Mouse (Mus musculus) B cell, adult 2 months (primary cell): ENCODE data around the gene Rarg.
A peak's percentile ranks its signal among the peaks of the same experiment; 100 is the strongest.

ENCODE experiments used
- DNase-seq, 2 experiments: peaks; one replicate each; pipeline ENCODE4 v3.0.0; 2022

Gene Rarg

DNA sequence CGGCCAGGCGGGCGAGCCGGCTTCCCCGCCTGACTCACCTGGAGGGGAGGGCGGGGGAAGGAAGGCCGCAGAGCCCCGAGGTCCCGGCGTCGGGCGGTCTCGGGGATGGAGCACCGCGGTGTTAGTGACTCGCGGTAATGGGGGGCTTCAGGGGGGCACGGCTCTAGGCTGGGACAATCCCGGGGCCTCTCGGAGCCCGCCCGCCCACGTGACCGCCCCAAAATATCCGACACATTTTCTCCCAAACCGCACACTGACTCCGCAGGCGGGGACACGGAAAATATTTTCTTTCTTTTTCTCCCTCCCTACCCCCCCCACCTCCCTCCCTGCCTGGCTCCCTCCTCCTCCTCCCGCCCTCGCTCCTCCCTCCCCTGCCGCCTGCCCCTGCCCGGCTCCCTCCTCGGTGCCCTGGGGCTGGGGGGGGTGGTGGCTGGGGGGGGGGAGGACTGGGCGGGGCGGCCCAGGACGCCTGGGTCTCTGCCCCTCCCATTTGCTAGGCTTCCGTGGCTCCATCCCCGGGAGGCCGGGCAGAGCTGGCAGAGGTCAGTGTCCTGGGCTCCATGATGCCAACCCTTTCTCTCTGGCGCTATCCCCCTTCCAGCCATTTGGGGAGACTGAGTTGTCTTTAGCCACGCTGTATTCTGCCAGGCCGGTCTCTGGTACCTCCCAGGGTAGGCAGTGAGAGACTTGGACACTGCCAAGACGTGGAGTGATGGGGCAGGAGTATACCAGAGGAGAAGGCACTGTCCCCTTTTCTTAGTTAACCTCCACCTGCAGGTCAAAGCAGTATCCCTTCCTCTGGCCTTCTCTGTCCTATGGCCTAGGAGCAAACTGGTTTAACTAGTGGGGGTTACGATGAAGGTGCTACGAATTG is at the start of gene Rarg:
TSS of gene Rarg (minus strand) at position 316 of the 874 bp plus-strand sequence.
- DNase-seq: no peak

DNA sequence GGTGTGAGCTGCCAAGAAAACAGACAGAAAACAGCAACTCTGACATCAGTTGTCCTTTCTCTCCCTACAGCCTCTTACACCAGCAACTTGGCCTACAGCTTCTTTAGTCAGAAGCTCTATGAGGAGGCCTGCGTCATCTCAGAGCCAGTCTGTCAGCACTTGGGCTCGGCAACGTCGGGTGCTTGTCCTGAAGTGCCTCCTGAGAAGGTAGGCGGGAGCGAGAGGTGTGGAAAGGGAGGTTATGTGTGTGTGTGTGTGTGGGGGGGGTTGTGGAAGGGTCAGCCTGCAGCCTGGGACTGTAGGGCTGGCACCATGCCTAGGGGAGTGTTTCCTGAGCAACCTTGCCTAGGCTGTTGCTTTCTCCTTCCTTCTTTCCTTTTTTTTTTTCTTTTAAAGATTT is 45.2 kb upstream of the Rarg start:
- DNase-seq: no peak

DNA sequence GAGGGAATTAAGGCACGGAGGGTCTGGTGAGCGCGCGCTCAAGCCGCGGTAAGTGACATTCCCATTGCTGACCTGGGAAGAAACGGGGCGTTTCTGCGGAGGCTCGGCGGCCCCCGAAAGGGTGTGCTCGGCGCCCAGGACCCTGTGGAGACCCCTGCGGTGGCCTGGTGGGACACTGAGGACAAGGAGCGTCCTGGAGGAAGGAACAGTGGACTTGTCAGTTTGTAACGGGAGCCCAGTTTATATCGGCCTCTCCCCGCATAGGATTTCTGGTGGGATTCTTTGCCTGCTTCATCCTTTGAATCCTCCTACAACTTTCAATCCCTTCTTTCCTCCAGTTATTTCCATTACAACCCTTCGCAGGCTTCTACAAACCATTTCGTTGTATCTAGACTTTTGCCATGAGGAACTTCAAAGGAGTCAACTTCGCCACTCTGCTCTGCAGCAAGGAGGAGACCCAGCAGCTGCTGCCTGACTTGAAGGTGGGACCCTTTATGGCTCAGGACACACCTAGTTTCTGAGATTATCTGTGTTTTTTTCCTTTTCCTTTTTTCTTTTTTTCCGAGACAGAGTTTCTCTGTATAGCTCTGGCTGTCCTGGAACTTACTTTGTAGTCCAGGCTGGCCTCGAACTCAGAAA is 39.2 kb upstream of the Rarg start:
- DNase-seq: no peak

DNA sequence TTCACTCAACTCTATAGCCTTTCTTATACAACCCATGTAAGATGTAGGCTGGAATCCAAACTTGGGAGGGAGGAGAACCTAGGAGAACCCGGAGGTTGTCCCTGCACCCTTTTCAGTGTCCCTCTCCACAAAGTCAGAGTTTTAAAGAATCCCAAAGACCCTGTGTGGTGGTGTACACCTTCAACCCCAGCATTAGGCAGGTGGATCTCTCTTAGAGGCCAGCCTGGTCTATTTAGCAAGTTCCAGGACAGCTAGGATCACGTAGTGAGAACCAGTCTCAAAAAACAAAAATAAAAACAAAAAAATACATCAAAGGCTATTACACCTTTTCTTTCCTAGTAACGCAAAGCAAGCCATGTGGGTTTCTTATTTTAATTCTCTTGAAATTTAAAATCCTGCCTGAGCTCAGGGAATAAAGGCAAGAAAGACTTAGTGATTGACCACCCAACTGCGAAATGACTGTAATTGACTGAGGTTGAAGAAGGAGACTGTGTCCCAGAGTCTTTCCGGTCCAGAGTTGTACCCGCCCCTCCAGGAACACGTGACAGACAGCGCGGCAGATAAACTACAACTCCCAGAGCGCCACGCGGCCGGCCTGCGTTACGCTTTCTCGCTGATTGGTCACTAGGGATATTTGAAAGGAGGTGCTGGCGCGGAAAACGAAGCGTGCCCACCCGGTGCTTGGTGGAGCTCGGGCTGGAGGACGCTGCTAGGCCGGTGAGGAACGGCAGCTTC is 38.5 kb upstream of the Rarg start, which contains the start of gene Espl1:
TSS of gene Espl1 (plus strand) at position 634 of the 735 bp plus-strand sequence.
- peak; percentile 96 to 97 for DNase-seq

DNA sequence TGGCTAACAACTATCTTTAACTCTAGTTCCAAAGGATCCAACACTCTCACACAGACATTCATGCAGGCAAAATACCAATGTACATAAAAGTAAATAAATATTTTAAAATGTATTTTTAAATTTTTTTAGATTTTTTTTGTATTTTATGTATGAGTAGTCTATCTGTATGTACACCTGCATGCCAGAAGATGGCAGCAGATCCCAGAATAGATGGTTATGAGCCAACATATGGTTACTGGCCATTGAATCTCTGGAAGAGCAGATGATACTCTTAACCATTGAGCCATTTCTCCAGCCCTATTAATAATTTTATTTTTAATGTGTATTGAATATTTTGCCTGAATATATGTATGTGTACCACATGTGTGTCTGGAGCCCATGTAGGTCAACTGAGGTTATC is 30.1 kb upstream of the Rarg start:
- DNase-seq: peak; percentile 59 to 61

DNA sequence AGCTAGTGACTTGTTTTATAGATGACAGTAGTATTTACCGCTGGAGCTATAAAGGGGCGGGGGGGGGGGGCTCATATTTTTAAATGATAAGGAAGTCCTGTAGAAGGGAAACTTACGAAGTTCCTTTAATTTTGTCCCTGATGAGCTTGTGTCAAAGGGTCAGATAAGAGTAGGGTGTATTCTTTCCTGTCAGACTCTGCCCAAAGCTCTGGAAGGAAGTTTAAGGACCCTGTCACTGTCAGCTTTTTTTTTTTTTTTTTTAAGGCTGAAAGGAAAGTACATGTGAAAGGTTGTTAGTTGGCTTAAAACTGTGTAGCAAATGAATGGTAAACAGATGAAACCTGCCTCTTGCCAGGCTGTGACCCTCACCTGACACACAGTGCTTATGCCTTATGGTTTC is 26.3 kb upstream of the Rarg start:
- DNase-seq: no peak

DNA sequence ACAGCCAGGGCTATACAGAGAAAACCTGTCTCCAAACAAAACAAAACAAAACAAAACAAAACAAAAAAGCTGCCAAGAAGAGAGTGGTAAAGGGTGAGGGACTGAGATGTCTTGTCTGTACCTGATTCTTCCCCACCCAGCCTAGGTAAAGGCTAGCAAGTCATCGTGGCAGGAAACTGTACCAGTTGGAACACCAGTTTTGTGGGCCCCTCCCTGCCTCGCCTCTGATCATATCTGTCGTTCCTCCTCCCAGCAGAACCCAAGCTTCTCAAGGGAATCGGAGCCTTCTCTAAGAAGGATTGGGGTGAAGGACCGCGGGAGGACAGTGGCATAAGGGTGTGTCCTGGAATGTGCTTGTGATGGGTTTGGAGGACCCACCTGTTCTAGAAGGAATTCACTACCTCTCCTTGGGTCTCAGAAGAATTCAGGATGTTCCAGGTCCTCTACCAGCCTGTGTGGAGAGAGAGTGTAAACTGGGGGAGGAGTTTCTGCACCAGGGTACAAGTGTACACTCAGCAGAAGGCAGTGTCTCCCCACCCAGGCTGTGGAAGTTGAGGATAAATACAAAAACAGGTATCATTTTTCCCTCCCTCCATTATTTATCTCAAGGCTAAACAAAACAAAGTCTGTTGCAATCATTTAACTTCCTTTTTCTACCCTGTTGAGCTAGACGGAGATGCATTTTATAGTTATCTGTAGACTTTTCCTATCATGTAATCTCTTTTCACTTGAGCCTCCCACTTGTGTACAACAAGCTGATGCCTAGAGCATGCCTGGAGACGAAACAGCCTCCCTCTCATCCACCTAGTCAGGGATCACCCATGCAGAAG is 25.4 kb upstream of the Rarg start:
- DNase-seq: no peak

DNA sequence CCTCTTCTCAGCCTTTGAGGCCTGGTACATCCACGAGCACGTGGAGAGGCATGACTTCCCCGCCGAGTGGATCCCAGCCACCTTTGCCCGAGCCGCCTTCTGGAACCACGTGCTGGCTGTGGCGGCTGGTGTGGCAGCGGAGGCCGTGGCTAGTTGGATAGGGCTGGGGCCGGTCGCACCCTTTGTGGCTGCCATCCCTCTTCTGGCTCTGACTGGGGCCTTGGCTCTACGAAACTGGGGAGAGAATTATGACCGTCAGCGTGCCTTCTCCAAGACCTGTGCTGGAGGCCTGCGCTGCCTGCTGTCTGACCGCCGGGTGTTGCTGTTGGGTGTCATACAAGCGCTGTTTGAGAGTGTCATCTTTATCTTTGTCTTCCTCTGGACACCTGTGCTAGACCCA is 23.3 kb upstream of the Rarg start:
- no peak for DNase-seq

DNA sequence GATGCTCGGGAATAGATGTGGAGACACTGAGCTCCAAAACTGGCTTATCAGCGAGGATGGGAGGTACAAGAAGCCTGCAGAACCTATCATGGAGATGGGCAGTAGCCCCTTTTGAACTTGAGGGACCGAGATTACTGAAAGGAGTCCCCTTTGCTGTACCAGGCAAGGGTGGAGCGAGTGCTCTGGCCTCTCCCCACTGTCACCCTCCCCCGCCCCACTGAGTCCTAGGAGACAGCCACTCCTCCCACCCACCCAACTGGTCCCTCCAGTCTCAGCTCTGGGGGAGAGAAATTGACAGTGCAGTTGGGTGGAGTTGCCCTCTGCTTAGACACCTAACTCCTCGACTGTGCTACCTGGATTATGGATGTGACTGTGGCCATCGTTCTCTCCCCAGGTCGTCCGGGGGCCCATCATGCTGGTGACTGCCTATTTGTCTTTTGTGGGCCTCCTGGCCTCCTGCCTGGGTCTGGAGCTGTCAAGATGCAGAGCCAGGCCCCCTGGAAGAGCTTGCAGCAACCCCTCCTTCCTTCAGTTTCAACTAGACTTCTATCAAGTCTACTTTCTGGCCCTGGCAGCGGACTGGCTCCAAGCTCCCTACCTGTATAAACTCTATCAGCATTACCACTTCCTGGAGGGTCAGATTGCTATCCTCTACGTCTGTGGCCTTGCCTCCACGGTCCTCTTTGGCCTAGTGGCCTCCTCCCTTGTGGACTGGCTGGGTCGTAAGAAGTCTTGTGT is 22.6 kb upstream of the Rarg start:
- DNase-seq: no peak

DNA sequence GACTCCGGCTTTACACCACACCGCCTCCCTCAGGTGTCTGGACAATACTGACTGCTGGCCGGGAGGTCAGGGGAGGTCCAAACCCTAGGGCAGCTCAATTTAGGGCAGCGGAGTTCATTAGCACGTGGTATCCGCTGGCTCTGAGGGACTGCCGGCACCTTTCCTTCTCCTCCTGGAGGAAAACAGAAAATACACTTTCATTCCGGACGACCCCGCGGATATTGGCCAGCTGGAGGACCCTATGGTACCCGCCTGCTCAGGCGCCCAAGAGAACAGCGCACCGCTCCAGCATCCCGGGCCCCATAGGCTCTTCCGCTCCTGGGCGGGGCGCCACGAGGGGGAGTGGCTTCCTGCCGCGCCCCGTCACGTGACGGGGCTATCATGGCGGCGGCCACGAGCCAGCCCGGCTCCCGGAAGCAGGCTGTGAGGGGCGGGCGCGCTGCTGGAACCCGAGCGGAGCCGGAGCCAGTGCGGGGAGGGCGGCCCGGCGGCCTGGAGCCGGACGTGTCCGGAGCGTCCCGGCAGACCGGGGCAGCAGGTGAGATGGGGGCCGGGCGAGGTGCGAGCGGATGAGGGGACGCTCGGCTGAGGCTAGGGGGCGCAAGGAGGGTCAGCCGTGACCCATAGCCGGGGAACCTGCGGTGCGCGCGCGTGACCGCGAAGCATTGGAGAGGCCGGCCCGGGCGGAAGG is 21.9 kb upstream of the Rarg start, which contains the start of gene Mfsd5:
TSS of gene Mfsd5 (plus strand) at position 363 of the 691 bp plus-strand sequence.
- peak; percentile 85 to 89 for DNase-seq

DNA sequence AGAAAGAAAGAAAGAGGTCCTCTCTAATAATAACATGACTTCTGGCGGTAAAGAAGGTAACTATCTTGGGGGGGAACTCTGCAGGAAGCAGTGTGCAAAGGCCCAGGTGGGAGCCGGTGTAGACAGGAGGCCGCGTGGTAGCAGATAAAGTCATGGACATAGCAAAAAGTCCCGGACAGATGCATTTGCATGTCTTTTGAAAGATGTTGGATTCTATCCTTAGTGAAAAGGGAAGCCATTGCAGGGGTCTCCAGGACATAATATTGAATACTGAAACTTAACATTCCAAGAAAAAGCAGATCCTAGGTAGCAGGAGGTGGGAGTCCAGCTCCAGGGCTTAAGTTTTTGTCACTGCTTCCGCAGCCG is 21.4 kb upstream of the Rarg start:
- no peak for DNase-seq

DNA sequence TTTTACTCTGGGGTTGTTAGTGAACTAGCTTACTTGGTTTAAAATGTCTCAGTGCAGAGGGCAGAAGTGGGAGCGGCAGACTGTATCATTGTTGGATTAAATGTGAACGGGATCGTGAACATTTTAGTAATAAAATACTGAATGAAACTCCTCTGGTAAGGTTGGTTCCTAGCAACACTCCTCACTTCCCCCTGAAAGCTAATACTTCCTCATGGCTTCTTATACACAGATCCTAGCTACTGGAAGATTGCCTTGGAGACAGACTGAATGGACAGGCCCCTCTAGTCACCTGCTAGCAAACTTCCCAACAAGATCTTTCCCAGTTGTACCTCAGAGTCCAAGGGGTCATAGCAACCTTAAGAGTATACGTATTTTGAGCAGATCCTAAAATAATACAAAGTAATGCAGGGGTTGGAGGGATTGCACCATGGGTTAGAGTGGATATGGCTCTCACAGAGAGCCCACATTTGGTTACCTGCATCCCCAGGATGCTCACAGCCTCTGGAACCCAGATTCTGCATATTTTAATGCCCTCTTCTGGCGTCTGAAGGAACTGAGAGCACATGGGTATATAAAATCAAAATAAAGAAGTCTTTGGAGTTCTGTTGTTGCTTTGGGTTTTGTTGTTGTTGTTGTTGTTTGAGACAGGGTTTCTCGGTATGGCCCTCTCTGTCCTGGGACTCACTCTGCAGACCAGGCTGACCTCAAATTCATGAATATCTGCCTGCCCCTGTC is 16.8 kb upstream of the Rarg start:
- DNase-seq: no peak

DNA sequence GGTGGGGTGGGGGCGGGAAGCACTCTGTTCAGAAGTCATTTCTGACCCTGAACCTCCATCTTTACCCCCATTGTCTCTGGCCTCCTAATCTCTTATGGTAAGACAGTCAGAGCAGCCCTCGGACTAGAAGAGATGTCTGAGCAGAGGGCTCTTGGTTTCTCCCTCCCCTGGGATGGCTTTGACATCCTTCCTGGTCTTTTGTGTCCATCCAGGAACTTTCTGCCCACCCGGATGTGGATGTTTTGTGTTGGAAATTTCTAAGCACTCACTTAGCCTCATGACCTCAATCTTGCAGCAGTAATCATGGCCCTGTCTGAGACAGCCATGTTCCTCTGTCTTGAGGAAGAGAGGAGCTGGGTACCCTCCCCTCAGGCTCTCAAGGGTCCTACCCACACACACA is 14.1 kb upstream of the Rarg start:
- no peak for DNase-seq

DNA sequence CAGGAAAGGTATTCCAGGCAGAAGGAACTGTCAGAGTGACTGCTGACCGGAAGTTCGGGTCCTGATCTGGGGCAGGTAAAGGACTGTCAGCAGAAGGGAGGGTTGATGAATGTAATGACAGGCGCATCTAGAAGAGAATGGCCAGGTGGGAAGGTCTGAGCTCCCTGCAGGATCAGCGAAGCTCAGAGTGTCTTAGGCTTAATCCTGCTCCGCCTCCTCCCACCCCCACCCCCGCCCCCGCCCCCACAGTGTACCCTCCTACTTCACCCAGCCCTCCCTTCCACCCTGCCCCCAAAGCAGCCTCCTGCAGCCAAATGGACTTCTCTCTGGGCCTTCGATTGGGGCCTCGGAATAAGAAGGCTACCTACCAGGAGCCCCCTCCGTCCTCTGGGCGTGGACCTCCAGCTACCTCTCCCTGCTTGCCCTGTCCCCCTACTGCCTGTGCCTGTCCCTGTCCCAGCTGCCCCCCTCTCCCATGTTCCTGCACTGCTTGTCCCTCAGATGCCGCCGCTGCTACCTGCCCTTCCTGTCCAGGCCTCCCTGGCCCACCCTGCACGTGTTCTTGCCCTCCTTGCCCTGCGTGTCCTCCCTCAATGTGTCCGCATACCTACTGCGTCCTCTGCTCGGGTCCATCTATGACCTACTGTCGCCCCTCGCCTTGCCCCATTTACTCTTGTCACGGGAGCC is 13.1 kb upstream of the Rarg start, which contains the start of gene Gm9918:
TSS of gene Gm9918 (plus strand) at position 290 of the 687 bp plus-strand sequence.
- DNase-seq: no peak

DNA sequence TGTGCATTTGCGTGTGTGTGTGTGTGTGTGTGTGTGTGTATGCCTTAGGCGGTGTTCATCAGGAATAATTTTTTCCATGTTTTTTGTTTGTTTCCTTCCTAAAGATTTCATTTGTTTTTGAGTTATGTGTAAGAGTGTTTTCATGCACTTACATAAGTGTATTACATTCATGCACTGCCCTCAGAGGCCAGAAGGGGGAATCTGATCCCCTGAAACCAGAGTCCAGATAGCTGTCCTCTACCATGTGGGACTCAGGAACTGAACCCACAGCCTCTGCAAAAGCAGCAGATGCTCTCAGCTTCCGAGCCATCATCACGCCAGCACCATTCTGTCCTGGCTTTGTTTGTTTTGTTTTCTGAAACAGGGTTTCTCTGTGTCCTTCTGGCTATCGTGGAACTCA is 8.2 kb upstream of the Rarg start:
- DNase-seq: no peak

DNA sequence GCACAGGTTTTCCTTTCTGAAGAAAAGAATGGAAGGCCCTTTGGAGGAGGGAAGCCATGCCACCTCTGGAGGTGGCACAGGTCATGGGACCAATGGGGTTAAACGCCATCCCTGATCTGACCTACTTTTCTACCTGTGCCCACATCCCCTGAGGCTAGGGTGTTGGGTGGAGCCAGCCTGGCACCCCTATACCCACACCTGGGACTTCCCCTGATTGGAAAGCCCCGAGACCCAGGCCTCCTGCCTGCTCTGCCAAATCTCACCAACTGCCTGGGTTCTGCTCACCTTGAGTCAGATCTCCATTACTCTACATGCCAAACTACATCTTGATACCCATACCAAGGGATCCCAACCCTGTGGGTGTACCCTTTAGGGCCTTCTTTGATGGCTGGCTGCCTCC is 5.7 kb upstream of the Rarg start:
- no peak for DNase-seq

DNA sequence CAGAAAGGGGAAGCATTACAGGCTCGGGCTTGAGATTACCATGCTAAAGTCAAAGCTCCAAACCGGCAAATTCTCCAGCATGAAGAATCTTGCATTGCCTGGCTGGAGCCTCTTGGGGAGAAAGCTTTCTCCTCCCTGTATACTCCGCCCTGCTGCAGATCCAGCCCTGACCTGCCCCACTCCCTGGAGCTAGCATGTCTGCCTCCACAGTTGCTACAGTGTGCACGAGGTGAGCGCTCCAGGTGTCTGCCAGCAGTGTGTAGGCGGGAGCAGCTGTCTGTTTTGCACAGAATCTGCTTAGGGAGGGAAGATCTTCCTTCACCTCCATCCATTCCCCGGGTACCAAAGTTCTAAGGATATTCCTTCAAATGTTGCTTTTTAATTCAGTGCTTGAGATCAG is 5.3 kb upstream of the Rarg start:
- DNase-seq: no peak

DNA sequence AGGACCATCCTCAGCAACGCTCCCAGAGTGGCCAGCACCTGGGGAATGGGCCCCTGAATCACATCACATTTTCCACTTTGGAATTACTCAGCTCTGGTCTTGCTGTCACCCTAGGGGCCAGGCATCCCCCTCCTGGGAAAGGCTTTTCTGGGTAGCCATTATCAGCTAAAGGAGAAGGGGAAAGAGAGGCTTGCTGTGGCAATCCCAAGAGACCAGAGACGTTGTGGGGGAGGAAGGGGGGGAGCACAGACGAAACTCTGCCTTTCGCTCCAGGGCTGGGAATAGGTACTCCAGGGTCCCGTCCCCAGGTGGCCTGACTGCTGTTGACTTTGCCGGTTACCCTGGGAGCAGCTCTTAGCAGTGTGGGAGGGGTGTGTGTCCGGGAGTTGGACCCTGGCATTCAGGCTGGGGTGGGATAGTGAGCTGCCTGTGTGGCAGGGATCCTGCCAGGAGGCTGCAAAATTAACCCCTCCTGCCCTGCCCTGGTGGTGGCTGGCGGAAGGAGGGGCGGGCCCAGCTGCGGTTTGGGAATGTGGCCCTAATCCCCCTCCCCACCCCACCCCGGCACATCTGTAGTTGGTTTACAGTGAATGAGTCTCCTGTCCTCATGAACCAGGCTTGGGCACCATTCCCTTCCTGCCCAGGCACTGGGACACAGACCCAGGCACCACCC is 1.4 kb upstream of the Rarg start:
- DNase-seq: no peak

DNA sequence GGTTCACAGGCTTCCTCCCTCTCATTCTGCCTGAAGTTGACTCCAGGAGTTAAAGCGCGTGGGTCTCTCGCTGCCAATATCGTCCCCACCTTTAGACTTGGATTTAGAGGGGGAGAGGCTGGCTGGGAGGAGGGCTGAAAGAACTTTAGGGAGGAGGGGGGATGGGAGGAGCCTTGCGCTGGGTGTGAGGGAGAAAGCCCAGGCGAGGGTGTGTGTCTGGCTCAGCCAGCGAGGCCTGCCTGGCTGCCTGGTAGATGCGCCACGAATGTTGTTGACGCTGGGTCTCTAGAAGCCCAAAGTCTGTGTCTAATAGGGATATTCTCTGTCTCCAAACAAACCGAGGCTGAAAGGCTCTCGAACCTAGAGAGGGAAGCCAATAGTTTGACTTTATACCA is 756 bp upstream of the Rarg start:
- no peak for DNase-seq
